Mouse (Mus musculus) CH12.LX (cell line): Measurements from ENCODE around the gene Lta. TPM values are rescaled to one million over a fixed set of nuclear protein-coding genes. Genes with fewer than 3 reads are reported as not detected.

ENCODE experiments used
- DNase-seq: peaks from one replicate; pipeline ENCODE4 v3.0.0-alpha.2; 2013; ENCODE audit errors: extremely low read depth
- H3K27ac ChIP-seq: 2 replicates; pipeline ENCODE4 v1.5.1; 2012; ENCODE audit warnings: low read depth, mild to moderate bottlenecking, control low read depth, moderate library complexity; ENCODE audit not compliant: insufficient read depth
- H3K27me3 ChIP-seq: replicated peaks from 2 replicates; pipeline ENCODE3; 2012; ENCODE audit warnings: inconsistent platforms
- H3K36me3 ChIP-seq, 2 experiments: replicated peaks in 1 of 2; 2 replicates each; pipeline versions ENCODE3 to v1.6.1; 2012; ENCODE audit warnings: inconsistent platforms in 1 of 2, low read length in 1 of 2, mild to moderate bottlenecking in 1 of 2, mixed read lengths in 1 of 2, moderate library complexity in 1 of 2; ENCODE audit not compliant: control insufficient read depth in 1 of 2, insufficient read depth in 1 of 2
- H3K4me1 ChIP-seq, 2 experiments: 2 replicates each; pipeline ENCODE4 v1.6.1; 2012; ENCODE audit warnings: inconsistent platforms in 1 of 2, moderate library complexity in 1 of 2; ENCODE audit not compliant: insufficient read depth in 2 of 2, control insufficient read depth in 1 of 2
- H3K4me2 ChIP-seq: 2 replicates; pipeline ENCODE4 v1.6.1; 2012; ENCODE audit warnings: low read depth, mild to moderate bottlenecking, control low read depth; ENCODE audit not compliant: poor library complexity, insufficient read depth, severe bottlenecking
- H3K4me3 ChIP-seq, 3 experiments: fragments of 150-350 bp in 1 of 3; sonication (generic) in 1 of 3; replicated peaks in 1 of 3; 2 replicates each; pipeline versions ENCODE3 to v1.5.1; 2011 to 2012; ENCODE audit warnings: low read depth in 2 of 3, low read length in 2 of 3, mild to moderate bottlenecking in 2 of 3, moderate library complexity in 2 of 3, control low read depth in 1 of 3, improper control_type of control experiment in 1 of 3, inconsistent platforms in 1 of 3, mixed read lengths in 1 of 3; ENCODE audit not compliant: poor library complexity in 1 of 3
- H3K79me2 ChIP-seq: replicated peaks from 2 replicates; pipeline ENCODE4 v1.6.1; 2012; ENCODE audit warnings: mild to moderate bottlenecking, moderate library complexity; ENCODE audit not compliant: control insufficient read depth, poor library complexity, insufficient read depth, severe bottlenecking; ENCODE audit errors: extremely low read depth
- H3K9ac ChIP-seq: 2 replicates; pipeline ENCODE4 v1.6.1; 2012; ENCODE audit warnings: low read depth, mild to moderate bottlenecking, control low read depth, moderate library complexity; ENCODE audit not compliant: insufficient read depth
- H3K9me3 ChIP-seq: replicated peaks from 2 replicates; pipeline ENCODE3; 2012; ENCODE audit warnings: low read length, inconsistent platforms, mixed read lengths
- CHD2 ChIP-seq: IDR thresholded peaks from 2 replicates; pipeline ENCODE4 v1.6.1; 2011; ENCODE audit warnings: low read length, improper control_type of control experiment
- CTCF ChIP-seq, 2 experiments: IDR thresholded peaks in 1 of 2; conservative IDR thresholded peaks in 1 of 2; 2 replicates each; pipeline ENCODE4 v1.5.1; 2011 to 2012; ENCODE audit warnings: low read depth in 2 of 2, low read length in 2 of 2, improper control_type of control experiment in 1 of 2, inconsistent platforms in 1 of 2, mild to moderate bottlenecking in 1 of 2, moderate library complexity in 1 of 2
- E2F4 ChIP-seq: IDR thresholded peaks from 2 replicates; pipeline ENCODE4 v1.6.1; 2011; ENCODE audit warnings: low read depth, low read length, improper control_type of control experiment; ENCODE audit not compliant: insufficient replicate concordance
- EP300 ChIP-seq: IDR thresholded peaks from 2 replicates; pipeline ENCODE4 v1.6.1; 2011; ENCODE audit warnings: low read length, improper control_type of control experiment
- ETS1 ChIP-seq: conservative IDR thresholded peaks from 2 replicates; pipeline ENCODE4 v1.6.1; 2012; ENCODE audit warnings: low read depth, mild to moderate bottlenecking, inconsistent platforms, low read length, improper control_type of control experiment, moderate library complexity
- HCFC1 ChIP-seq: IDR thresholded peaks from 2 replicates; pipeline ENCODE4 v1.6.1; 2012; ENCODE audit warnings: low read depth, mild to moderate bottlenecking, inconsistent platforms, low read length, improper control_type of control experiment
- IRF4 ChIP-seq: IDR thresholded peaks from 2 replicates; pipeline ENCODE4 v1.6.1; 2014; ENCODE audit warnings: low read depth, mild to moderate bottlenecking, inconsistent platforms, low read length, improper control_type of control experiment
- KAT2A ChIP-seq: IDR thresholded peaks from 2 replicates; pipeline ENCODE4 v1.6.1; 2012; ENCODE audit warnings: low read length, improper control_type of control experiment, inconsistent platforms; ENCODE audit not compliant: insufficient replicate concordance
- MAFK ChIP-seq: IDR thresholded peaks from 2 replicates; pipeline ENCODE4 v1.6.1; 2011; ENCODE audit warnings: low read length, improper control_type of control experiment; ENCODE audit not compliant: insufficient replicate concordance
- MAX ChIP-seq: IDR thresholded peaks from 2 replicates; pipeline ENCODE4 v1.6.1; 2011; ENCODE audit warnings: low read length, improper control_type of control experiment
- NELFE ChIP-seq: IDR thresholded peaks from 2 replicates; pipeline ENCODE4 v1.6.1; 2011; ENCODE audit warnings: low read depth, low read length, improper control_type of control experiment
- NRF1 ChIP-seq: IDR thresholded peaks from 2 replicates; pipeline ENCODE4 v1.6.1; 2014; ENCODE audit warnings: low read depth, mild to moderate bottlenecking, inconsistent platforms, low read length, improper control_type of control experiment, moderate library complexity
- POLR2AphosphoS2 ChIP-seq: IDR thresholded peaks from 2 replicates; pipeline ENCODE4 v1.6.1; 2011; ENCODE audit warnings: low read depth, low read length, improper control_type of control experiment
- RAD21 ChIP-seq: IDR thresholded peaks from 2 replicates; pipeline ENCODE4 v1.6.1; 2011; ENCODE audit warnings: low read depth, mild to moderate bottlenecking, low read length, improper control_type of control experiment, moderate library complexity
- RCOR1 ChIP-seq: conservative IDR thresholded peaks from 2 replicates; pipeline ENCODE4 v1.6.1; 2012; ENCODE audit warnings: low read depth, mild to moderate bottlenecking, inconsistent platforms, low read length, improper control_type of control experiment
- SIN3A ChIP-seq: IDR thresholded peaks from 2 replicates; pipeline ENCODE4 v1.6.1; 2012; ENCODE audit warnings: low read length, improper control_type of control experiment, inconsistent platforms
- UBTF ChIP-seq: IDR thresholded peaks from 2 replicates; pipeline ENCODE4 v1.6.1; 2012; ENCODE audit warnings: low read depth, mild to moderate bottlenecking, inconsistent platforms, low read length, improper control_type of control experiment, moderate library complexity
- USF2 ChIP-seq: conservative IDR thresholded peaks from 2 replicates; pipeline ENCODE4 v1.6.1; 2011; ENCODE audit warnings: low read depth, low read length, improper control_type of control experiment
- ZC3H11A ChIP-seq: IDR thresholded peaks from 2 replicates; pipeline ENCODE4 v1.6.1; 2012; ENCODE audit warnings: low read depth, mild to moderate bottlenecking, inconsistent platforms, low read length, improper control_type of control experiment
- ZMIZ1 ChIP-seq: IDR thresholded peaks from 2 replicates; pipeline ENCODE4 v1.6.1; 2012; ENCODE audit warnings: low read depth, mild to moderate bottlenecking, inconsistent platforms, low read length, improper control_type of control experiment
- dilution Hi-C: fragments of 300-500 bp; cut with MboI; formaldehyde crosslinking; loops from 2 replicates; pipeline ENCODE4 v1.14.3; 2020; ENCODE audit warnings: low sequenced_read_pairs; ENCODE audit not compliant: extremely low pct_unique_long_range_greater_than_20kb, extremely low pct_ligation_motif_present
- in situ Hi-C: fragments of 300-500 bp; cut with MboI; formaldehyde crosslinking; loops from 3 replicates; pipeline ENCODE4 v1.14.3; 2019; ENCODE audit warnings: low sequenced_read_pairs, low pct_ligation_motif_present, low pct_unique_long_range_greater_than_20kb, mixed read lengths
- polyA plus RNA-seq: library from polyadenylated mRNA; unstranded; fragments of >175 nt; gene quantifications from 2 replicates; pipeline ENCODE4 v1.2.1, GENCODE M21; 2012; ENCODE audit warnings: low read depth; ENCODE audit not compliant: insufficient read length
- total RNA-seq, 2 experiments: library from RNA; depleted of rRNA; stranded (reverse); fragments of 300-350 nt in 1 of 2; fragments of >200 nt in 1 of 2; gene quantifications; 2 replicates each; pipeline ENCODE4 v1.2.3; 2012 to 2014

The Lta gene
- total and polyA plus RNA-seq, 3 experiments: 13.4 to 53.0 (median 19.6) TPM

GRCm38 (mm10) chr17:35253293-35254093 lies 48.3 kb upstream of the Lta start:
- in situ Hi-C loops: loop anchor here (5.0 kb wide), 1 partner anchor 49 kb away; no protein-coding TSS in a partner anchor
- H3K9ac ChIP-seq: no peak overlapping the region
- TF ChIP-seq HCFC1: no peak
- no peak for TF ChIP-seq CTCF (conservative IDR thresholded peaks at IDR 0.05 in 1 of 2, IDR thresholded peaks at IDR 0.05 in 1 of 2; ENCODE audit: low read depth in 2 of 2, low read length in 2 of 2)
- TF ChIP-seq RCOR1: no peak
- TF ChIP-seq POLR2AphosphoS2: no peak
- no peak for TF ChIP-seq MAFK
- TF ChIP-seq ETS1: no peak
- no peak for TF ChIP-seq EP300
- no peak for TF ChIP-seq ZC3H11A
- TF ChIP-seq USF2: no peak
- no peak for TF ChIP-seq UBTF
- no peak for TF ChIP-seq NELFE
- no peak for TF ChIP-seq CHD2
- no peak for TF ChIP-seq IRF4
- no peak for TF ChIP-seq KAT2A
- no peak for TF ChIP-seq E2F4
- no peak for TF ChIP-seq SIN3A
- no peak for TF ChIP-seq NRF1
- no peak for TF ChIP-seq RAD21
- TF ChIP-seq, all 38 proteins: peak for 0
- Histone ChIP-seq H3K79me2 (no peaks in the 10 kb centered on the region), H3K4me2 (no peak overlapping the region), H3K9me3 (no peaks in the 10 kb centered on the region), H3K4me3 (no peak overlapping the region), H3K27ac (no peak overlapping the region), H3K4me1 (peaks cover 3% of the 10 kb centered on the region in 2 experiments; a peak in 1 of 4 replicates), H3K27me3 (peaks cover 11% of the 10 kb centered on the region), H3K36me3 (peaks cover 53 to 59% of the 10 kb centered on the region in 2 experiments)
- no peak for DNase-seq
- dilution Hi-C loops: no loop called here

GRCm38 (mm10) chr17:35252619-35253292 lies 47.6 kb upstream of the Lta start:
- in situ Hi-C loops: loop anchor here (5.0 kb wide), 1 partner anchor 50 kb away; no protein-coding TSS in a partner anchor
- dilution Hi-C loops: no loop called here

More at GRCm38 (mm10) chr17:35252619-35253292, 47.6 kb upstream of the Lta start:
- Histone ChIP-seq H3K79me2 (0 out of 2 replicates have a peak, but pooled peaks cover 2% of the 10 kb centered on the region), H3K9me3 (no peaks in the 10 kb centered on the region), H3K27me3 (peaks cover 11% of the 10 kb centered on the region), H3K4me1 (peaks cover 2 to 3% of the 10 kb centered on the region in 2 experiments; a peak in 1 of 4 replicates), H3K4me2 (no peak overlapping the region), H3K36me3 (peaks cover 58 to 65% of the 10 kb centered on the region in 2 experiments), H3K4me3 (no peak overlapping the region), H3K27ac (no peak overlapping the region), H3K9ac (no peak overlapping the region)
- TF ChIP-seq MAX: no peak
- TF ChIP-seq POLR2AphosphoS2: peak; percentile 84; the same call in 1 of the 2 replicates
- peak; percentile 41; the same call in 1 of the 2 replicates for TF ChIP-seq ZMIZ1
- DNase-seq: no peak
